Mouse (Mus musculus): ENCODE results near the gene Jph3.

DNA sequence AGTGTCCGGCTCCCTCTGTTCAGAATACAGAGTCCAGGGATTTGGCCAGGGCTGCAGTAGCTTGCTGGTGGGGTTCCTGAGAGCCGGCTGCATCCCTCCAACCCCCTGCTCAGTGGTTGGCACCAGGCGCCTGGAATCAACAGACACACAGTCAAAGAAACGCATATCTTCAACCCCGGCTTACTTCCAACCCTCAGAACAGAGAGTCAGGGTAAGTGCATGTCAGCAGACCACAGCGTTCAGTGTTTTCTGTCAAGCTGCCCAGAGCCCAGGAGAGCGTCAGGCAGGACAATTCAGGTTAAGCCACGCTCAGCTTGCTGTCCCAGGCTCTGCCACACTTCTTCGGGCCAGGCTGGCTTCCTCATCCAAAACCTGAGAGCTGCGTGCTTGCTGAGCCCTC, 48.0 kb upstream of the Jph3 start:
- TF ChIP-seq POLR2A (IDR thresholded peaks at IDR 0.05; ENCODE audit: extremely low read depth, insufficient read depth, low read length) = no peak
- TF ChIP-seq CTCF (IDR thresholded peaks at IDR 0.05; ENCODE audit: low read depth, low read length) = no peak

All from liver, adult 2 months (tissue).